Mouse (Mus musculus) embryonic facial prominence, embryonic 10.5 days (tissue): ENCODE measurements at regions not wholly inside any gene's neighbourhood (a gene's known extent, or its start where the extent isn't known, plus 50 kb on each side); places are given as distances from the start of the nearest gene placed in this dataset.

Experiments used
- DNase-seq: peaks from one replicate; pipeline ENCODE4 v3.0.0-alpha.2; 2017; ENCODE audit warnings: low spot score
- H3K27ac ChIP-seq: fragments of 300-500 bp; sonication (generic); replicated peaks from 2 replicates; pipeline ENCODE4 v1.5.1; 2016; ENCODE audit warnings: mild to moderate bottlenecking
- H3K27me3 ChIP-seq: fragments of 300-500 bp; sonication (generic); replicated peaks from 2 replicates; pipeline ENCODE4 v1.6.1; 2016; ENCODE audit warnings: low read depth, mild to moderate bottlenecking; ENCODE audit not compliant: poor library complexity, severe bottlenecking
- H3K36me3 ChIP-seq: fragments of 300-500 bp; sonication (generic); replicated peaks from 2 replicates; pipeline ENCODE4 v1.6.1; 2016; ENCODE audit warnings: mild to moderate bottlenecking, moderate library complexity
- H3K4me1 ChIP-seq: fragments of 300-500 bp; sonication (generic); 2 replicates; pipeline ENCODE4 v1.6.1; 2016
- H3K4me3 ChIP-seq: fragments of 300-500 bp; sonication (generic); 2 replicates; pipeline ENCODE4 v1.5.1; 2016; ENCODE audit warnings: mild to moderate bottlenecking, moderate library complexity
- H3K9me3 ChIP-seq: fragments of 300-500 bp; sonication (generic); 2 replicates; pipeline ENCODE4 v1.6.1; 2016; ENCODE audit warnings: mild to moderate bottlenecking
- WGBS: fragments of 180-500 bp; shearing (Covaris S2); methylation state at CpG from one replicate; pipeline ENCODE4 v1.1.7; 2016; 5-methylcytosine and 5-hydroxymethylcytosine counted together

DNA sequence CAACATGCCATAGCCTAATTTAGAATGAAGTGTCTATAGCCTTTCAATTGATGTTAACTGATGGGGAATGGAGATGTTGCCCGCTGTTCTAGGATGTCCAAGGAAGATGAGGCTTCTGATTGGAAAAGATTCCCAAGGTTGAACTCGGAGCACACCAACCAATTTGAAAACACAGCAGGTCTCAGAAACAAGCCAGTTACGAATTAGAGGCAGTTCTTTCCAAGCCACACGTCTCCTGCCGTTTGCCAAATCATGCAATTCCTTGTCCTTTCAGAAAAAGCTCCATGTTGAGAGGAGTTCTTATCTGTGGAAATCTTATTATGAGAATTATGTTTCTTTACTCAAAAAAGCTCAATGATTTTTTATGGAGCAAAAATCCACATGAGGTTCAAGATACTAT is 71.5 kb upstream of the Npy2r start:
- 89% methylated on average over 5 of the region's 5 CpGs for WGBS

DNA sequence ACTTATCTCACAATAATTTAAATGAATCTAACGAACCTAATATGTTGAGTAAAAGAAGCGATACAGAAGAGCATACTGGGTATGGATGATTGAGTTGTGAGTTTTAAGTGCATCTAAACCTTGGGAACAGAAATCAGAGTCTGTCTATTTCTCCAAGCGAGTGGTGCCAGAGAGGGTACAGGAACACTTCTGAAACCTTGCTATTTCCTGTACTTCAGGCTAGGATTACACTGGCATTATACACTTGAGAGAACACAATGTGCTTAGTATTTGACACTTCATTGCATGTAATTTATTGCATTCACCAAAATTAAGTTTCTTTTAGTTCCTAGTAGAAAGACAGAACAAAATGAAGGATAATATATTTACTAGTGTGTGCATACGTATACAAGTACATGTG is 54.0 kb upstream of the Npy2r start:
- Histone ChIP-seq H3K27me3 (no peaks in the 10 kb centered on the region), H3K4me1 (peaks cover 2% of the 10 kb centered on the region; the same call in 1 of the 2 replicates), H3K9me3 (no peaks in the 10 kb centered on the region), H3K36me3 (no peaks in the 10 kb centered on the region), H3K4me3 (no peak overlapping the region), H3K27ac (no peak overlapping the region)
- no peak for DNase-seq
- WGBS: 88% methylated on average over 4 of the region's 4 CpGs

More for the DNA sequence above, 71.5 kb upstream of the Npy2r start:
- peaks cover 5% of the 10 kb centered on the region; the same call in 1 of the 2 replicates for H3K4me1 ChIP-seq
- no peaks in the 10 kb centered on the region for H3K27me3 ChIP-seq
- H3K36me3 ChIP-seq: no peaks in the 10 kb centered on the region
- no peaks in the 10 kb centered on the region for H3K9me3 ChIP-seq
- H3K27ac ChIP-seq: no peak overlapping the region
- no peak for DNase-seq
- no peak overlapping the region for H3K4me3 ChIP-seq

DNA sequence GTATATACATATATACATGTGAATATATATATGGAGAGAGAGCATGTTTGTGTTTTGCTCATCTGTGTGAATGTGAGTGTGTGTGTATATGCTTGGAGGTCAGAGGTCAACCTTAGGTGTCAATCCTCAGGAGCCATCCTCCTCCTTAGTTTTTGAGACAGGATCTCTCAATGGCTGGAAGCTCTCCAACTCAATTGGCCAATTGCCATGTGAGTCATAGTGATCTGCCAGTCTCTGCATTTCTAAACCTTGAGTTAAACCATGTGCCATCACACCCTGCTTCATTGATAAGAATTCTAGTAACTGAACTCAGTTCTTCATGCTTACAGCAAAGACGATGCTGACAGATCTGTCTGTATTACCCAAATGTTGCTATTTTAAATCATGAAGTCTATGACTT is 50.8 kb upstream of the Npy2r start:
- H3K27me3 ChIP-seq: no peaks in the 10 kb centered on the region

More for the DNA sequence above, 50.8 kb upstream of the Npy2r start:
- WGBS: 92% methylated on average over 1 of the region's 1 CpGs
- Histone ChIP-seq H3K4me1 (peaks cover 2% of the 10 kb centered on the region; the same call in 1 of the 2 replicates), H3K4me3 (no peak overlapping the region), H3K9me3 (no peaks in the 10 kb centered on the region), H3K27ac (no peak overlapping the region), H3K36me3 (no peaks in the 10 kb centered on the region)
- DNase-seq: no peak
